In genomic region chr8:83169709-83170108, GRCm38 (mm10) we compare ENCODE assay signal across 9 mouse cellular contexts. TPM values are rescaled to one million over a fixed set of nuclear protein-coding genes. Genes with fewer than 3 reads are reported as not detected.
DNase-seq lines count a peak whose midpoint lies in the region; ATAC-seq and TF ChIP-seq lines count a peak whose summit lies in the region.
"Had no signal": no experiment of that assay in that cellular context is flagged by ENCODE, and none has a peak within 500 bp of the region (broad histone marks: within the 10 kb centered on the region; RNA-seq: fewer than 3 reads in every experiment).

No protein-coding gene starts in this region.

- TF ChIP-seq CTCF in heart, adult 2 months (IDR thresholded peaks at IDR 0.05): peak; percentile 72

- no peak overlapping the region for H3K9ac ChIP-seq in heart, adult 2 months (ENCODE audit: low read depth, low read length)
- H3K9ac ChIP-seq in heart, embryonic 12.5 days: no peak overlapping the region
- no peak overlapping the region for H3K9ac ChIP-seq in midbrain, embryonic 15.5 days

- H3K4me3 ChIP-seq in heart, adult 2 months: no peak overlapping the region
- H3K4me3 ChIP-seq in heart, embryonic 12.5 days: no peak overlapping the region
- no peak overlapping the region for H3K4me3 ChIP-seq in midbrain, embryonic 15.5 days

- no peaks in the 10 kb centered on the region for H3K79me2 ChIP-seq in heart, adult 2 months (replicated peaks; ENCODE audit: control insufficient read depth, insufficient read depth, low read length)

- no peaks in the 10 kb centered on the region for H3K27me3 ChIP-seq in heart, adult 2 months (ENCODE audit: control insufficient read depth, insufficient read depth, low read length)
- no peaks in the 10 kb centered on the region; the same call in none of the 2 replicates for H3K27me3 ChIP-seq in heart, embryonic 12.5 days (replicated peaks)
- H3K27me3 ChIP-seq in midbrain, embryonic 15.5 days (replicated peaks): no peaks in the 10 kb centered on the region

- H3K36me3 ChIP-seq in heart, adult 2 months (ENCODE audit: control insufficient read depth, insufficient read depth, low read length): no peaks in the 10 kb centered on the region
- H3K36me3 ChIP-seq in heart, embryonic 12.5 days: no peaks in the 10 kb centered on the region
- H3K36me3 ChIP-seq in midbrain, embryonic 15.5 days (replicated peaks): no peaks in the 10 kb centered on the region

- no peak for TF ChIP-seq EP300 in heart, adult 2 months (IDR thresholded peaks at IDR 0.05; ENCODE audit: insufficient read depth, low read depth, low read length)

- no peaks in the 10 kb centered on the region for H3K4me1 ChIP-seq in heart, adult 2 months (ENCODE audit: control insufficient read depth, insufficient read depth, low read length)
- H3K4me1 ChIP-seq in heart, embryonic 12.5 days (replicated peaks): 0 out of 2 replicates have a peak, but pooled peaks cover 3% of the 10 kb centered on the region
- H3K4me1 ChIP-seq in midbrain, embryonic 15.5 days: peaks cover 27% of the 10 kb centered on the region

- no peak for ATAC-seq in heart, embryonic 12.5 days (ENCODE audit: insufficient number of reproducible peaks, low FRiP score)
- no peak for ATAC-seq in monocyte, adult 5-6 weeks (replicated peaks; ENCODE audit: insufficient number of reproducible peaks, low FRiP score, low TSS enrichment, poor library complexity, severe bottlenecking)
- peak; percentile 62 for ATAC-seq in megakaryocyte progenitor cell, adult 5-6 weeks (replicated peaks; ENCODE audit: poor library complexity)
- no peak for ATAC-seq in midbrain, embryonic 15.5 days (replicated peaks)

- H3K9me3 ChIP-seq in heart, embryonic 12.5 days (replicated peaks): no peaks in the 10 kb centered on the region
- H3K9me3 ChIP-seq in midbrain, embryonic 15.5 days: no peaks in the 10 kb centered on the region

- no peak for DNase-seq in heart, adult 2 months
- DNase-seq in monocyte, adult 2 months (ENCODE audit: low read depth in 1 of 2, low spot score in 2 of 2): peak; percentile 9 to 47
- peak; percentile 36 for DNase-seq in adrenal gland, postnatal 10 days
- no peak for DNase-seq in cerebellum, adult 11-12 months
- DNase-seq: layer of hippocampus, adult 9-11 months had no signal

- no peak overlapping the region for H3K27ac ChIP-seq in heart, adult 2 months
- H3K27ac ChIP-seq in heart, embryonic 12.5 days (ENCODE audit: poor library complexity, severe bottlenecking): no peak overlapping the region
- H3K27ac ChIP-seq in midbrain, embryonic 15.5 days: no peak overlapping the region

- WGBS in heart, adult 2 months: 93% methylated on average over 2 of the region's 2 CpGs
- WGBS in heart, embryonic 12.5 days: 90% methylated on average over 2 of the region's 2 CpGs
- WGBS in midbrain, embryonic 15.5 days: 91% methylated on average over 2 of the region's 2 CpGs

- no peak for TF ChIP-seq POLR2A in heart, adult 2 months (IDR thresholded peaks at IDR 0.05; ENCODE audit: insufficient read depth, low read depth, low read length)

- intact Hi-C loops in heart, adult 2 months (cut with DNase I): loop anchor here (1.0 kb wide), 1 partner anchor 69 kb away; no protein-coding TSS in a partner anchor

- H3K4me2 ChIP-seq in heart, embryonic 12.5 days: no peak overlapping the region
- no peak overlapping the region for H3K4me2 ChIP-seq in midbrain, embryonic 15.5 days

RNA-seq across cellular contexts. Expression of gene Gm10645, which starts 3.7 kb away (rescaled TPM):
- under 1 TPM in 1 of 2 experiments, not detected in 1; 0.20 TPM for total RNA-seq in heart, adult 2 months (2021)
- 0.29 TPM in 1 of 2 replicates, not detected in the other for polyA plus RNA-seq in heart, adult 2 months (2012; rRNA removed)
- 0.64 and 1.1 TPM in 2 replicates for polyA plus RNA-seq in heart, embryonic 12.5 days (2016; fragmentation: Nextera tagmentation; extraction: Ambion mirVana)
- 0.87 to 2.1 TPM (median 2.0 TPM) in 3 replicates for total RNA-seq in monocyte, adult 5-6 weeks (2017)
- under 1 TPM; 0.45 to 0.57 TPM for total RNA-seq in adrenal gland, postnatal 10 days (2021)
- 0.12 TPM in 1 of 2 replicates, not detected in the other for total RNA-seq in megakaryocyte progenitor cell, adult 5-6 weeks (2015)
- not detected in 2 replicates for total RNA-seq in megakaryocyte progenitor cell, adult 5-6 weeks (2017)
- polyA plus RNA-seq in midbrain, embryonic 15.5 days (2015; fragmentation: Nextera tagmentation; extraction: Ambion mirVana): 8.0 and 8.6 TPM in 2 replicates

RNA-seq across cellular contexts. Expression of gene Tbc1d9, which starts 4.6 kb away (rescaled TPM):
- total RNA-seq in heart, adult 2 months (2021): 1 to 10 TPM; 2.3 to 2.6 TPM
- 2.4 and 3.1 TPM in 2 replicates for polyA plus RNA-seq in heart, adult 2 months (2012; rRNA removed)
- 1.3 and 1.4 TPM in 2 replicates for polyA plus RNA-seq in heart, embryonic 12.5 days (2016; fragmentation: Nextera tagmentation; extraction: Ambion mirVana)
- 13.9 to 21.4 TPM (median 17.8 TPM) in 3 replicates for total RNA-seq in monocyte, adult 5-6 weeks (2017)
- 1 to 10 TPM; 7.0 to 8.4 TPM for total RNA-seq in adrenal gland, postnatal 10 days (2021)
- total RNA-seq in megakaryocyte progenitor cell, adult 5-6 weeks (2015): 0.34 and 0.42 TPM in 2 replicates
- 0.71 and 1.3 TPM in 2 replicates for total RNA-seq in megakaryocyte progenitor cell, adult 5-6 weeks (2017)
- 18.1 and 18.9 TPM in 2 replicates for polyA plus RNA-seq in midbrain, embryonic 15.5 days (2015; fragmentation: Nextera tagmentation; extraction: Ambion mirVana)

Comparison
In these comparisons a context has a peak if more than half of its experiments do, and no peak if none do; other contexts are left out.
1. DNase-seq: peak in monocyte, adult 2 months (2 of 2) and adrenal gland, postnatal 10 days (single experiment); none in heart, adult 2 months (0 of 2) and cerebellum, adult 11-12 months (single experiment).